Mouse (Mus musculus): ENCODE data around the gene Fam161a.

Fam161a gene

GRCm38 (mm10) chr11:23007481-23008180 lies at the start of gene Fam161a:
Fam161a (plus strand) TSS chr11:23007531.
- peak; percentile 77 for DNase-seq (ENCODE audit: extremely low spot score, low spot score)

GRCm38 (mm10) chr11:22957791-22958374 lies 49.4 kb upstream of the Fam161a start:
- DNase-seq (ENCODE audit: extremely low spot score, low spot score), result no peak

GRCm38 (mm10) chr11:22962101-22962500 lies 45.2 kb upstream of the Fam161a start:
- no peak for DNase-seq (ENCODE audit: extremely low spot score, low spot score)

- DNase-seq (ENCODE audit: extremely low spot score, low spot score), result no peak
These were observed 42.9 kb upstream of the Fam161a start for GRCm38 (mm10) chr11:22964401-22964800.

GRCm38 (mm10) chr11:22965503-22965902 lies 41.8 kb upstream of the Fam161a start:
- no peak for DNase-seq (ENCODE audit: extremely low spot score, low spot score)

- no peak for DNase-seq (ENCODE audit: extremely low spot score, low spot score)
These were observed 37.8 kb upstream of the Fam161a start for GRCm38 (mm10) chr11:22969486-22969885.

- DNase-seq (ENCODE audit: extremely low spot score, low spot score), result no peak
These were observed 36.8 kb upstream of the Fam161a start for GRCm38 (mm10) chr11:22970546-22970945.

- peak; percentile 41 for DNase-seq (ENCODE audit: extremely low spot score, low spot score)
These were observed 35.3 kb upstream of the Fam161a start, which contains the start of gene Zrsr1 for GRCm38 (mm10) chr11:22971835-22972709. Zrsr1 (plus strand) TSS chr11:22972005.

- DNase-seq (ENCODE audit: extremely low spot score, low spot score), result peak; percentile 72
These were observed 34.4 kb upstream of the Fam161a start for GRCm38 (mm10) chr11:22972746-22973526.

GRCm38 (mm10) chr11:22973599-22973998 lies 33.7 kb upstream of the Fam161a start:
- no peak for DNase-seq (ENCODE audit: extremely low spot score, low spot score)

- DNase-seq (ENCODE audit: extremely low spot score, low spot score), result no peak
These were observed 29.1 kb upstream of the Fam161a start for GRCm38 (mm10) chr11:22978215-22978614.

GRCm38 (mm10) chr11:22978711-22979110 lies 28.6 kb upstream of the Fam161a start:
- DNase-seq (ENCODE audit: extremely low spot score, low spot score), result no peak

GRCm38 (mm10) chr11:22979221-22979620 lies 28.1 kb upstream of the Fam161a start:
- no peak for DNase-seq (ENCODE audit: extremely low spot score, low spot score)

GRCm38 (mm10) chr11:22981041-22981440 lies 26.3 kb upstream of the Fam161a start:
- no peak for DNase-seq (ENCODE audit: extremely low spot score, low spot score)

- DNase-seq (ENCODE audit: extremely low spot score, low spot score), result no peak
These were observed 25.8 kb upstream of the Fam161a start for GRCm38 (mm10) chr11:22981543-22981950.

GRCm38 (mm10) chr11:22981984-22982757 lies 25.2 kb upstream of the Fam161a start, which contains the start of the genes Gm28048 and Commd1:
Gm28048 (minus strand) TSS chr11:22982090.
Commd1 (minus strand) TSS chr11:22982382.
- DNase-seq (ENCODE audit: extremely low spot score, low spot score), result peak; percentile 95

GRCm38 (mm10) chr11:22982846-22983245 lies 24.5 kb upstream of the Fam161a start:
- DNase-seq (ENCODE audit: extremely low spot score, low spot score), result no peak

- no peak for DNase-seq (ENCODE audit: extremely low spot score, low spot score)
These were observed 21.8 kb upstream of the Fam161a start for GRCm38 (mm10) chr11:22985510-22985909.

- DNase-seq (ENCODE audit: extremely low spot score, low spot score), result no peak
These were observed 20.0 kb upstream of the Fam161a start for GRCm38 (mm10) chr11:22987357-22987756.

GRCm38 (mm10) chr11:22989786-22990185 lies 17.5 kb upstream of the Fam161a start:
- no peak for DNase-seq (ENCODE audit: extremely low spot score, low spot score)
